Mouse (Mus musculus) ovary, postnatal 10 days (tissue): ENCODE results near the gene Hspbp1.

Experiments used
- DNase-seq: peaks from one replicate; pipeline ENCODE4 v3.0.0; 2022; ENCODE audit warnings: low spot score

Hspbp1 gene

GRCm38 (mm10) chr7:4666871-4667270, 18.0 kb downstream of the Hspbp1 start:
- no peak for DNase-seq

- DNase-seq = no peak
Observed at GRCm38 (mm10) chr7:4663742-4664141, 21.1 kb downstream of the Hspbp1 start.

- no peak for DNase-seq
Observed at GRCm38 (mm10) chr7:4663179-4663578, 21.7 kb downstream of the Hspbp1 start.

- DNase-seq = no peak
Observed at GRCm38 (mm10) chr7:4659911-4660443, 24.9 kb downstream of the Hspbp1 start.

GRCm38 (mm10) chr7:4658912-4659551, 25.8 kb downstream of the Hspbp1 start, which contains the start of gene Ppp6r1:
TSS of gene Ppp6r1 (minus strand) at chr7:4659019.
- peak; percentile 73 for DNase-seq

- no peak for DNase-seq
Observed at GRCm38 (mm10) chr7:4658128-4658907, 26.6 kb downstream of the Hspbp1 start.

GRCm38 (mm10) chr7:4657521-4658127, 27.2 kb downstream of the Hspbp1 start:
- DNase-seq = no peak

- DNase-seq = no peak
Observed at GRCm38 (mm10) chr7:4656818-4657217, 28.1 kb downstream of the Hspbp1 start.

GRCm38 (mm10) chr7:4655916-4656315, 29.0 kb downstream of the Hspbp1 start:
- DNase-seq = no peak

- DNase-seq = no peak
Observed at GRCm38 (mm10) chr7:4655393-4655792, 29.5 kb downstream of the Hspbp1 start.

GRCm38 (mm10) chr7:4654221-4654620, 30.6 kb downstream of the Hspbp1 start:
- DNase-seq = no peak

- no peak for DNase-seq
Observed at GRCm38 (mm10) chr7:4653780-4654179, 31.1 kb downstream of the Hspbp1 start.

GRCm38 (mm10) chr7:4653351-4653750, 31.5 kb downstream of the Hspbp1 start:
- DNase-seq = no peak

GRCm38 (mm10) chr7:4652726-4653125, 32.1 kb downstream of the Hspbp1 start:
- DNase-seq = no peak

GRCm38 (mm10) chr7:4651581-4651980, 33.3 kb downstream of the Hspbp1 start:
- no peak for DNase-seq

- DNase-seq = no peak
Observed at GRCm38 (mm10) chr7:4647992-4648391, 36.9 kb downstream of the Hspbp1 start.

GRCm38 (mm10) chr7:4647291-4647690, 37.6 kb downstream of the Hspbp1 start:
- no peak for DNase-seq

- no peak for DNase-seq
Observed at GRCm38 (mm10) chr7:4646806-4647205, 38.1 kb downstream of the Hspbp1 start.

- no peak for DNase-seq
Observed at GRCm38 (mm10) chr7:4643225-4643624, 41.6 kb downstream of the Hspbp1 start.

GRCm38 (mm10) chr7:4641956-4642355, 42.9 kb downstream of the Hspbp1 start:
- no peak for DNase-seq

GRCm38 (mm10) chr7:4641155-4641554, 43.7 kb downstream of the Hspbp1 start:
- no peak for DNase-seq

- no peak for DNase-seq
Observed at GRCm38 (mm10) chr7:4636179-4636578, 48.7 kb downstream of the Hspbp1 start.

GRCm38 (mm10) chr7:4631031-4631430, 53.8 kb downstream of the Hspbp1 start, which contains the start of gene Tmem86b:
TSS of gene Tmem86b (minus strand) at chr7:4631422.
- DNase-seq = no peak
